Mouse (Mus musculus) brain, embryonic 14.5 days (tissue): ENCODE data around the gene Gm5129.

Experiments used
- CTCF ChIP-seq: fragments of 200-500 bp; IDR thresholded peaks from 2 replicates; pipeline ENCODE4 v1.5.1; 2012; ENCODE audit warnings: inconsistent platforms, mild to moderate bottlenecking, moderate library complexity, borderline replicate concordance; ENCODE audit not compliant: insufficient read depth, insufficient read length; ENCODE audit errors: extremely low read depth
- POLR2A ChIP-seq: fragments of 200-500 bp; IDR thresholded peaks from 2 replicates; pipeline ENCODE4 v1.6.1; 2012; ENCODE audit warnings: mild to moderate bottlenecking, inconsistent platforms, borderline replicate concordance; ENCODE audit not compliant: poor library complexity, insufficient read depth, insufficient read length, severe bottlenecking; ENCODE audit errors: extremely low read depth

GRCm38 (mm10) chr5:29687671-29688070 lies 48.1 kb downstream of the Gm5129 start:
- TF ChIP-seq POLR2A (no peak), CTCF (peak; percentile 70; the same call in 1 of the 2 replicates)
